Comparison of ENCODE assay signal across 11 mouse cellular contexts in genomic region chr11:117496812-117497211, GRCm38 (mm10). TPM values are rescaled to one million over a fixed set of nuclear protein-coding genes. Genes with fewer than 3 reads are reported as not detected.
A peak's percentile ranks its signal among the peaks of the same experiment; 100 is the strongest.
DNase-seq lines count a peak whose midpoint lies in the region; ATAC-seq and TF ChIP-seq lines count a peak whose summit lies in the region.
"Had no signal": no experiment of that assay in that cellular context is flagged by ENCODE, and none has a peak within 500 bp of the region (broad histone marks: within the 10 kb centered on the region; RNA-seq: fewer than 3 reads in every experiment).

No protein-coding gene starts in this region.

- DNase-seq in kidney, adult 2 months = no peak
- peak; percentile 44 for DNase-seq in embryonic facial prominence, embryonic 14.5 days (ENCODE audit: low spot score)
- DNase-seq in right cerebral cortex, adult 2 months (ENCODE audit: low spot score in 2 of 2) = no peak
- DNase-seq: cerebellum, adult 18-20 months; layer of hippocampus, adult 9-11 months; liver, postnatal 0 days had no signal

- no peaks in the 10 kb centered on the region for H3K9me3 ChIP-seq in kidney, embryonic 14.5 days (ENCODE audit: control insufficient read depth, low read length)
- no peaks in the 10 kb centered on the region for H3K9me3 ChIP-seq in embryonic facial prominence, embryonic 14.5 days (ENCODE audit: control insufficient read depth, low read length)
- no peaks in the 10 kb centered on the region for H3K9me3 ChIP-seq in hindbrain, embryonic 16.5 days (ENCODE audit: control insufficient read depth, low read length)
- H3K9me3 ChIP-seq in neural tube, embryonic 12.5 days = no peaks in the 10 kb centered on the region

- no peaks in the 10 kb centered on the region for H3K27me3 ChIP-seq in kidney, embryonic 14.5 days (ENCODE audit: control insufficient read depth, insufficient read depth, low read length)
- no peaks in the 10 kb centered on the region for H3K27me3 ChIP-seq in kidney, adult 2 months (replicated peaks; ENCODE audit: control insufficient read depth, insufficient read depth, low read length)
- H3K27me3 ChIP-seq in embryonic facial prominence, embryonic 14.5 days (replicated peaks; ENCODE audit: control insufficient read depth, insufficient read depth, low read length) = no peaks in the 10 kb centered on the region
- H3K27me3 ChIP-seq in hindbrain, embryonic 16.5 days (replicated peaks; ENCODE audit: control insufficient read depth, insufficient read depth, low read length) = 0 out of 2 replicates have a peak, but pooled peaks cover 3% of the 10 kb centered on the region
- no peaks in the 10 kb centered on the region for H3K27me3 ChIP-seq in neural tube, embryonic 12.5 days (replicated peaks)

- TF ChIP-seq POLR2A in kidney, adult 2 months (IDR thresholded peaks at IDR 0.05; ENCODE audit: low read depth, low read length) = no peak

- peaks cover 22% of the 10 kb centered on the region for H3K4me1 ChIP-seq in kidney, embryonic 14.5 days (ENCODE audit: control insufficient read depth, insufficient read depth, low read length)
- H3K4me1 ChIP-seq in kidney, adult 2 months (ENCODE audit: control insufficient read depth, insufficient read depth, low read length) = 0 out of 2 replicates have a peak, but pooled peaks cover 5% of the 10 kb centered on the region
- peaks cover 23% of the 10 kb centered on the region for H3K4me1 ChIP-seq in embryonic facial prominence, embryonic 14.5 days (ENCODE audit: control insufficient read depth, insufficient read depth, low read length)
- peaks cover 27% of the 10 kb centered on the region for H3K4me1 ChIP-seq in hindbrain, embryonic 16.5 days (ENCODE audit: control insufficient read depth, insufficient read depth, low read depth, low read length)
- peaks cover 42% of the 10 kb centered on the region for H3K4me1 ChIP-seq in neural tube, embryonic 12.5 days

- no peak overlapping the region for H3K9ac ChIP-seq in kidney, embryonic 14.5 days (ENCODE audit: low read depth, low read length)
- H3K9ac ChIP-seq in embryonic facial prominence, embryonic 14.5 days (ENCODE audit: low read depth, low read length) = no peak overlapping the region
- peak overlapping the region; percentile 54 for H3K9ac ChIP-seq in hindbrain, embryonic 16.5 days (ENCODE audit: low read depth, low read length)
- peak overlapping the region; percentile 35; the same call in 1 of the 2 replicates for H3K9ac ChIP-seq in neural tube, embryonic 12.5 days
- H3K9ac ChIP-seq: liver, postnatal 0 days had no signal

- no peak for ATAC-seq in kidney, embryonic 14.5 days (ENCODE audit: low FRiP score, low TSS enrichment)
- ATAC-seq in embryonic facial prominence, embryonic 14.5 days (ENCODE audit: low read depth) = no peak
- ATAC-seq in hindbrain, embryonic 16.5 days = peak; percentile 60; the same call in 1 of the 2 replicates
- 0 out of 2 replicates have a peak, but pooled peaks have one; percentile 45 for ATAC-seq in neural tube, embryonic 12.5 days (ENCODE audit: low FRiP score, low read depth)
- no peak for ATAC-seq in frontal cortex, adult (ENCODE audit: low TSS enrichment)
- no peak for ATAC-seq in CD4-positive, CD25-positive, alpha-beta regulatory T cell, adult 4 months
- ATAC-seq: liver, postnatal 0 days had no signal

- no peak for TF ChIP-seq CTCF in kidney, adult 2 months (conservative IDR thresholded peaks at IDR 0.05; ENCODE audit: insufficient read depth, insufficient read length, low read depth, low read length)

- no peaks in the 10 kb centered on the region for H3K36me3 ChIP-seq in kidney, embryonic 14.5 days (ENCODE audit: control insufficient read depth, insufficient read depth, low read length)
- no peaks in the 10 kb centered on the region for H3K36me3 ChIP-seq in kidney, adult 2 months (ENCODE audit: control insufficient read depth, insufficient read depth, low read length)
- no peaks in the 10 kb centered on the region for H3K36me3 ChIP-seq in embryonic facial prominence, embryonic 14.5 days (ENCODE audit: control insufficient read depth, insufficient read depth, low read length)
- H3K36me3 ChIP-seq in hindbrain, embryonic 16.5 days (ENCODE audit: control insufficient read depth, insufficient read depth, low read length) = no peaks in the 10 kb centered on the region
- H3K36me3 ChIP-seq in neural tube, embryonic 12.5 days = no peaks in the 10 kb centered on the region

- H3K4me3 ChIP-seq in kidney, embryonic 14.5 days (ENCODE audit: low read length) = no peak overlapping the region
- H3K4me3 ChIP-seq in kidney, adult 2 months (ENCODE audit: insufficient read depth, low read depth, low read length) = no peak overlapping the region
- H3K4me3 ChIP-seq in embryonic facial prominence, embryonic 14.5 days (ENCODE audit: low read depth, low read length) = no peak overlapping the region
- no peak overlapping the region for H3K4me3 ChIP-seq in hindbrain, embryonic 16.5 days (ENCODE audit: low read length)
- H3K4me3 ChIP-seq in neural tube, embryonic 12.5 days = no peak overlapping the region

- no peak overlapping the region for H3K27ac ChIP-seq in kidney, embryonic 14.5 days (ENCODE audit: low read depth, low read length)
- H3K27ac ChIP-seq in kidney, adult 2 months (ENCODE audit: insufficient read depth, low read depth, low read length) = no peak overlapping the region
- peak overlapping the region; percentile 76 for H3K27ac ChIP-seq in embryonic facial prominence, embryonic 14.5 days (replicated peaks; ENCODE audit: low read depth, low read length)
- H3K27ac ChIP-seq in hindbrain, embryonic 16.5 days (ENCODE audit: low read depth, low read length) = peak overlapping the region; percentile 91
- peak overlapping the region; percentile 76 for H3K27ac ChIP-seq in neural tube, embryonic 12.5 days

- H3K4me2 ChIP-seq in kidney, embryonic 14.5 days (replicated peaks; ENCODE audit: low read depth, low read length) = peak overlapping the region; percentile 8; the same call in 1 of the 2 replicates
- H3K4me2 ChIP-seq in embryonic facial prominence, embryonic 14.5 days (ENCODE audit: low read depth, low read length) = no peak overlapping the region
- peak overlapping the region; percentile 17 for H3K4me2 ChIP-seq in hindbrain, embryonic 16.5 days (ENCODE audit: low read length)
- H3K4me2 ChIP-seq in neural tube, embryonic 12.5 days (replicated peaks) = peak overlapping the region; percentile 51

- WGBS in kidney, embryonic 14.5 days = 20% methylated on average over 4 of the region's 4 CpGs
- WGBS in kidney, adult 2 months = 49% methylated on average over 4 of the region's 4 CpGs
- WGBS in embryonic facial prominence, embryonic 14.5 days = 34% methylated on average over 4 of the region's 4 CpGs
- WGBS in hindbrain, embryonic 16.5 days = 12% methylated on average over 4 of the region's 4 CpGs
- 19% methylated on average over 4 of the region's 4 CpGs for WGBS in neural tube, embryonic 12.5 days

RNA-seq across cellular contexts. Expression of gene Gm11733, which starts 12.6 kb away (rescaled TPM):
- polyA plus RNA-seq in kidney, embryonic 14.5 days (2014; fragmentation: Nextera tagmentation; extraction: Ambion mirVana) = 0.09 TPM in 1 of 2 replicates, not detected in the other
- 0.05 TPM in 1 of 2 replicates, not detected in the other for polyA plus RNA-seq in kidney, adult 2 months (2012; rRNA removed)
- polyA plus RNA-seq in embryonic facial prominence, embryonic 14.5 days (2014; fragmentation: Nextera tagmentation; extraction: Ambion mirVana) = 0.08 and 0.10 TPM in 2 replicates
- 0.06 TPM in 2 replicates for polyA plus RNA-seq in hindbrain, embryonic 16.5 days (2015; fragmentation: Nextera tagmentation; extraction: Ambion mirVana)
- polyA plus RNA-seq in neural tube, embryonic 12.5 days (2016; fragmentation: Nextera tagmentation; extraction: Ambion mirVana) = 0.08 TPM in 1 of 2 replicates, not detected in the other
- polyA plus RNA-seq in CD4-positive, CD25-positive, alpha-beta regulatory T cell, adult 4 months (2017; shearing (Covaris generic)) = not detected
- polyA plus RNA-seq: liver, postnatal 0 days had no signal

Comparison
In these comparisons a context has a peak if more than half of its experiments do, and no peak if none do; other contexts are left out.
1. ATAC-seq: peak in hindbrain, embryonic 16.5 days (single experiment) and neural tube, embryonic 12.5 days (single experiment); none in kidney, embryonic 14.5 days (single experiment), embryonic facial prominence, embryonic 14.5 days (single experiment), frontal cortex, adult (single experiment) and CD4-positive, CD25-positive, alpha-beta regulatory T cell, adult 4 months (single experiment).
2. H3K27ac ChIP-seq: peak in embryonic facial prominence, embryonic 14.5 days (single experiment), hindbrain, embryonic 16.5 days (single experiment) and neural tube, embryonic 12.5 days (single experiment); none in kidney, embryonic 14.5 days (single experiment) and kidney, adult 2 months (single experiment).
3. H3K9ac ChIP-seq: peak in hindbrain, embryonic 16.5 days (single experiment) and neural tube, embryonic 12.5 days (single experiment); none in kidney, embryonic 14.5 days (single experiment) and embryonic facial prominence, embryonic 14.5 days (single experiment).